Mouse (Mus musculus): ENCODE measurements at regions not wholly inside any gene's neighbourhood (a gene's known extent, or its start where the extent isn't known, plus 50 kb on each side); places are given as distances from the start of the nearest gene placed in this dataset.

GRCm38 (mm10) chr11:19676514-19676913 is 247.7 kb upstream of the Spred2 start:
- Histone ChIP-seq H3K4me2 (ENCODE audit: low read depth, low read length) (no peak overlapping the region), H3K27ac (ENCODE audit: low read depth) (no peak overlapping the region), H3K4me1 (ENCODE audit: insufficient read depth) (no peaks in the 10 kb centered on the region), H3K36me3 (replicated peaks; ENCODE audit: insufficient read depth, low read length) (no peaks in the 10 kb centered on the region), H3K27me3 (ENCODE audit: insufficient read depth, low read length) (no peaks in the 10 kb centered on the region), H3K9ac (replicated peaks) (no peak overlapping the region), H3K4me3 (ENCODE audit: low read depth, low read length) (no peak overlapping the region), H3K9me3 (ENCODE audit: low read length) (no peaks in the 10 kb centered on the region)
- DNase-seq (no peak), ATAC-seq (no peak)
- TF ChIP-seq EP300 (IDR thresholded peaks at IDR 0.05; ENCODE audit: low read depth) (no peak), CTCF (IDR thresholded peaks at IDR 0.05; ENCODE audit: low read depth) (no peak)
- WGBS (ENCODE audit: insufficient replicate concordance): 68% methylated on average over 1 of the region's 1 CpGs

- WGBS (ENCODE audit: insufficient replicate concordance): 77% methylated on average over 2 of the region's 2 CpGs
- TF ChIP-seq EP300 (IDR thresholded peaks at IDR 0.05; ENCODE audit: low read depth): no peak
- no peak for TF ChIP-seq CTCF (IDR thresholded peaks at IDR 0.05; ENCODE audit: low read depth)
- ATAC-seq: no peak
Observed at GRCm38 (mm10) chr11:19679041-19679440, 245.1 kb upstream of the Spred2 start.

GRCm38 (mm10) chr11:19679669-19680068 is 244.5 kb upstream of the Spred2 start:
- Histone ChIP-seq H3K4me2 (ENCODE audit: low read depth, low read length) (no peak overlapping the region), H3K27me3 (ENCODE audit: insufficient read depth, low read length) (no peaks in the 10 kb centered on the region), H3K27ac (ENCODE audit: low read depth) (no peak overlapping the region), H3K9me3 (ENCODE audit: low read length) (no peaks in the 10 kb centered on the region), H3K36me3 (replicated peaks; ENCODE audit: insufficient read depth, low read length) (no peaks in the 10 kb centered on the region), H3K9ac (replicated peaks) (no peak overlapping the region), H3K4me3 (ENCODE audit: low read depth, low read length) (no peak overlapping the region), H3K4me1 (ENCODE audit: insufficient read depth) (no peaks in the 10 kb centered on the region)
- DNase-seq (no peak), ATAC-seq (no peak)
- TF ChIP-seq EP300 (IDR thresholded peaks at IDR 0.05; ENCODE audit: low read depth) (no peak), CTCF (IDR thresholded peaks at IDR 0.05; ENCODE audit: low read depth) (no peak)
- WGBS (ENCODE audit: insufficient replicate concordance): 73% methylated on average over 5 of the region's 5 CpGs

More at GRCm38 (mm10) chr11:19679041-19679440, 245.1 kb upstream of the Spred2 start:
- Histone ChIP-seq H3K9ac (replicated peaks) (no peak overlapping the region), H3K27me3 (ENCODE audit: insufficient read depth, low read length) (no peaks in the 10 kb centered on the region), H3K36me3 (replicated peaks; ENCODE audit: insufficient read depth, low read length) (no peaks in the 10 kb centered on the region), H3K4me1 (ENCODE audit: insufficient read depth) (no peaks in the 10 kb centered on the region), H3K27ac (ENCODE audit: low read depth) (no peak overlapping the region), H3K4me3 (ENCODE audit: low read depth, low read length) (no peak overlapping the region), H3K4me2 (ENCODE audit: low read depth, low read length) (no peak overlapping the region), H3K9me3 (ENCODE audit: low read length) (no peaks in the 10 kb centered on the region)
- DNase-seq: no peak

- no peak overlapping the region for H3K9ac ChIP-seq (replicated peaks)
- H3K27me3 ChIP-seq (ENCODE audit: insufficient read depth, low read length): no peaks in the 10 kb centered on the region
- no peak overlapping the region for H3K4me3 ChIP-seq (ENCODE audit: low read depth, low read length)
- TF ChIP-seq CTCF (IDR thresholded peaks at IDR 0.05; ENCODE audit: low read depth) (no peak), EP300 (IDR thresholded peaks at IDR 0.05; ENCODE audit: low read depth) (no peak)
- 68% methylated on average over 3 of the region's 3 CpGs for WGBS (ENCODE audit: insufficient replicate concordance)
- no peaks in the 10 kb centered on the region for H3K4me1 ChIP-seq (ENCODE audit: insufficient read depth)
- DNase-seq (no peak), ATAC-seq (no peak)
- H3K9me3 ChIP-seq (ENCODE audit: low read length): no peaks in the 10 kb centered on the region
- H3K4me2 ChIP-seq (ENCODE audit: low read depth, low read length): no peak overlapping the region
- H3K36me3 ChIP-seq (replicated peaks; ENCODE audit: insufficient read depth, low read length): no peaks in the 10 kb centered on the region
- H3K27ac ChIP-seq (ENCODE audit: low read depth): no peak overlapping the region
Observed at GRCm38 (mm10) chr11:19701198-19701597, 223.0 kb upstream of the Spred2 start.

GRCm38 (mm10) chr11:19708821-19709220 is 215.4 kb upstream of the Spred2 start:
- Histone ChIP-seq H3K4me3 (ENCODE audit: low read depth, low read length) (no peak overlapping the region), H3K4me2 (ENCODE audit: low read depth, low read length) (no peak overlapping the region), H3K9ac (replicated peaks) (no peak overlapping the region), H3K9me3 (ENCODE audit: low read length) (no peaks in the 10 kb centered on the region), H3K27me3 (ENCODE audit: insufficient read depth, low read length) (no peaks in the 10 kb centered on the region), H3K36me3 (replicated peaks; ENCODE audit: insufficient read depth, low read length) (no peaks in the 10 kb centered on the region), H3K27ac (ENCODE audit: low read depth) (no peak overlapping the region), H3K4me1 (ENCODE audit: insufficient read depth) (no peaks in the 10 kb centered on the region)
- ATAC-seq: no peak
- no peak for TF ChIP-seq EP300 (IDR thresholded peaks at IDR 0.05; ENCODE audit: low read depth)
- no peak for TF ChIP-seq CTCF (IDR thresholded peaks at IDR 0.05; ENCODE audit: low read depth)
- DNase-seq: no peak
- 72% methylated on average over 6 of the region's 6 CpGs for WGBS (ENCODE audit: insufficient replicate concordance)

GRCm38 (mm10) chr11:19709337-19709736 is 214.8 kb upstream of the Spred2 start:
- no peaks in the 10 kb centered on the region for H3K36me3 ChIP-seq (replicated peaks; ENCODE audit: insufficient read depth, low read length)
- no peak overlapping the region for H3K4me3 ChIP-seq (ENCODE audit: low read depth, low read length)
- H3K4me2 ChIP-seq (ENCODE audit: low read depth, low read length): no peak overlapping the region
- DNase-seq (no peak), ATAC-seq (no peak)
- no peaks in the 10 kb centered on the region for H3K27me3 ChIP-seq (ENCODE audit: insufficient read depth, low read length)
- H3K27ac ChIP-seq (ENCODE audit: low read depth): no peak overlapping the region
- 77% methylated on average over 8 of the region's 8 CpGs for WGBS (ENCODE audit: insufficient replicate concordance)
- H3K9me3 ChIP-seq (ENCODE audit: low read length): no peaks in the 10 kb centered on the region
- no peaks in the 10 kb centered on the region for H3K4me1 ChIP-seq (ENCODE audit: insufficient read depth)
- no peak overlapping the region for H3K9ac ChIP-seq (replicated peaks)
- TF ChIP-seq CTCF (IDR thresholded peaks at IDR 0.05; ENCODE audit: low read depth): no peak
- TF ChIP-seq EP300 (IDR thresholded peaks at IDR 0.05; ENCODE audit: low read depth): no peak

GRCm38 (mm10) chr11:19713091-19713490 is 211.1 kb upstream of the Spred2 start:
- no peak overlapping the region for H3K4me3 ChIP-seq (ENCODE audit: low read depth, low read length)
- H3K9me3 ChIP-seq (ENCODE audit: low read length): no peaks in the 10 kb centered on the region
- no peak overlapping the region for H3K27ac ChIP-seq (ENCODE audit: low read depth)
- no peak for DNase-seq
- H3K4me2 ChIP-seq (ENCODE audit: low read depth, low read length): no peak overlapping the region
- no peak for ATAC-seq
- H3K36me3 ChIP-seq (replicated peaks; ENCODE audit: insufficient read depth, low read length): no peaks in the 10 kb centered on the region
- H3K4me1 ChIP-seq (ENCODE audit: insufficient read depth): no peaks in the 10 kb centered on the region
- H3K27me3 ChIP-seq (ENCODE audit: insufficient read depth, low read length): no peaks in the 10 kb centered on the region
- H3K9ac ChIP-seq (replicated peaks): no peak overlapping the region
- TF ChIP-seq EP300 (IDR thresholded peaks at IDR 0.05; ENCODE audit: low read depth): no peak
- no peak for TF ChIP-seq CTCF (IDR thresholded peaks at IDR 0.05; ENCODE audit: low read depth)
- WGBS (ENCODE audit: insufficient replicate concordance): 77% methylated on average over 8 of the region's 8 CpGs
